Mouse (Mus musculus) stomach, postnatal 0 days (tissue): ENCODE data around the gene Sik1.

ENCODE experiments used
- CTCF ChIP-seq: IDR thresholded peaks from 2 replicates; pipeline ENCODE4 v1.5.1; 2016; ENCODE audit warnings: antibody characterized with exemption, low read depth, mild to moderate bottlenecking, moderate library complexity
- EP300 ChIP-seq: optimal IDR thresholded peaks from 2 replicates; pipeline ENCODE3; 2016; ENCODE audit warnings: antibody characterized with exemption

DNA sequence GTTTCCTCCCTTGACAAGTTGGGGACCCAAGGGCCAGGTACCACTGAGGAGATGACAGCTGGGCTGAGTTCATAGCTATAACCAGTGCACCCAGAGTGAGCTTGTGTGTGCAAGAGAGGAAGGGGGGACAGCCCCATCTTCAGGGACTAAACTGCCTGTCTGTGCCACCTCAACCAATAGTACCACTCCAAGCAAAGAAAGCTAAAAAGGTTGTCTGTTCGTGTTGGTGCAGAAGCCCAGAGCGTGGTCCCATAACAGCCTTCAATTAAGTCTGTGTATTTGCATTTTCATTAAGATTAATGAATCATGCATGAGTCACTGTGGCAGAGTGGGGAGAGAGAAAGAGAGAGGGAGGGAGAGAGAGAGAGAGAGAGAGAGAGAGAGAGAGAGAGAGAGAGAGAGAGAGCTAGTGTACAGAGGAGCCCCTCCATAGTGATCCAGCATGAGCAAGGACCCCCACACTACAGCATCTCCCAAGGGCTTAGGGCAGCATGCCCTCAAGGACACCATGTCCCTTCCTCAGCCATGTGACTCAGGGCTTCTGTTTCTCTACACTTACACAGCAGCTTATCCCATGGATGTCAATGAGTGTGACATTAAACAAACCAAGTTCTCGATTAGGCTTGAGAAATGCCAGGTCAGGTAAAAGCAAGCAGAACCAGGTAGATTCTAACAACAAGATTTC, 41.5 kb downstream of the Sik1 start:
- no peak for TF ChIP-seq CTCF
- no peak for TF ChIP-seq EP300
